Mouse (Mus musculus): ENCODE measurements around the gene Mcm3.

The Mcm3 gene

GRCm38 (mm10) chr1:20819771-20820605 lies at the start of gene Mcm3:
Gene Mcm3 (minus strand): TSS chr1:20820312.
- peak; percentile 90 to 94 for DNase-seq (ENCODE audit: low spot score in 2 of 2)

- no peak for DNase-seq (ENCODE audit: low spot score in 2 of 2)
These were observed 47.9 kb upstream of the Mcm3 start for GRCm38 (mm10) chr1:20868036-20868435.

- DNase-seq (ENCODE audit: low spot score in 2 of 2) = no peak
These were observed 47.3 kb upstream of the Mcm3 start for GRCm38 (mm10) chr1:20867241-20867902.

GRCm38 (mm10) chr1:20863452-20864172 lies 43.5 kb upstream of the Mcm3 start:
- no peak for DNase-seq (ENCODE audit: low spot score in 2 of 2)

- DNase-seq (ENCODE audit: low spot score in 2 of 2) = no peak
These were observed 41.8 kb upstream of the Mcm3 start for GRCm38 (mm10) chr1:20861865-20862264.

GRCm38 (mm10) chr1:20860775-20861174 lies 40.7 kb upstream of the Mcm3 start:
- DNase-seq (ENCODE audit: low spot score in 2 of 2) = no peak

GRCm38 (mm10) chr1:20856924-20857902 lies 37.1 kb upstream of the Mcm3 start:
- no peak for DNase-seq (ENCODE audit: low spot score in 2 of 2)

GRCm38 (mm10) chr1:20839911-20840310 lies 19.8 kb upstream of the Mcm3 start:
- DNase-seq (ENCODE audit: low spot score in 2 of 2) = no peak

GRCm38 (mm10) chr1:20836551-20837125 lies 16.5 kb upstream of the Mcm3 start:
- DNase-seq (ENCODE audit: low spot score in 2 of 2) = no peak

GRCm38 (mm10) chr1:20833141-20833511 lies 13.0 kb upstream of the Mcm3 start:
- no peak for DNase-seq (ENCODE audit: low spot score in 2 of 2)

- DNase-seq (ENCODE audit: low spot score in 2 of 2) = no peak
These were observed 12.5 kb upstream of the Mcm3 start for GRCm38 (mm10) chr1:20832473-20833140.

GRCm38 (mm10) chr1:20830546-20830945 lies 10.4 kb upstream of the Mcm3 start:
- DNase-seq (ENCODE audit: low spot score in 2 of 2) = no peak

- DNase-seq (ENCODE audit: low spot score in 2 of 2) = no peak
These were observed 7.9 kb upstream of the Mcm3 start for GRCm38 (mm10) chr1:20828061-20828460.

GRCm38 (mm10) chr1:20825036-20825435 lies 4.9 kb upstream of the Mcm3 start:
- no peak for DNase-seq (ENCODE audit: low spot score in 2 of 2)

- no peak for DNase-seq (ENCODE audit: low spot score in 2 of 2)
These were observed 3.8 kb upstream of the Mcm3 start for GRCm38 (mm10) chr1:20823906-20824305.

GRCm38 (mm10) chr1:20823471-20823870 lies 3.4 kb upstream of the Mcm3 start:
- no peak for DNase-seq (ENCODE audit: low spot score in 2 of 2)

GRCm38 (mm10) chr1:20820959-20821358 lies 847 bp upstream of the Mcm3 start:
- no peak for DNase-seq (ENCODE audit: low spot score in 2 of 2)

- DNase-seq (ENCODE audit: low spot score in 2 of 2) = no peak
These were observed 2.5 kb downstream of the Mcm3 start for GRCm38 (mm10) chr1:20817596-20817995.

- no peak for DNase-seq (ENCODE audit: low spot score in 2 of 2)
These were observed 2.9 kb downstream of the Mcm3 start for GRCm38 (mm10) chr1:20817172-20817571.

- no peak for DNase-seq (ENCODE audit: low spot score in 2 of 2)
These were observed 5.6 kb downstream of the Mcm3 start for GRCm38 (mm10) chr1:20814521-20814920.

Measured in spleen, postnatal 36 days (tissue).